Mouse (Mus musculus): ENCODE data around the gene Aatf. TPM values are rescaled to one million over a fixed set of nuclear protein-coding genes. Genes with fewer than 3 reads are reported as not detected.

The Aatf gene
- polyA plus RNA-seq, 1 experiment from 2014 or later, result 60.4 TPM

DNA sequence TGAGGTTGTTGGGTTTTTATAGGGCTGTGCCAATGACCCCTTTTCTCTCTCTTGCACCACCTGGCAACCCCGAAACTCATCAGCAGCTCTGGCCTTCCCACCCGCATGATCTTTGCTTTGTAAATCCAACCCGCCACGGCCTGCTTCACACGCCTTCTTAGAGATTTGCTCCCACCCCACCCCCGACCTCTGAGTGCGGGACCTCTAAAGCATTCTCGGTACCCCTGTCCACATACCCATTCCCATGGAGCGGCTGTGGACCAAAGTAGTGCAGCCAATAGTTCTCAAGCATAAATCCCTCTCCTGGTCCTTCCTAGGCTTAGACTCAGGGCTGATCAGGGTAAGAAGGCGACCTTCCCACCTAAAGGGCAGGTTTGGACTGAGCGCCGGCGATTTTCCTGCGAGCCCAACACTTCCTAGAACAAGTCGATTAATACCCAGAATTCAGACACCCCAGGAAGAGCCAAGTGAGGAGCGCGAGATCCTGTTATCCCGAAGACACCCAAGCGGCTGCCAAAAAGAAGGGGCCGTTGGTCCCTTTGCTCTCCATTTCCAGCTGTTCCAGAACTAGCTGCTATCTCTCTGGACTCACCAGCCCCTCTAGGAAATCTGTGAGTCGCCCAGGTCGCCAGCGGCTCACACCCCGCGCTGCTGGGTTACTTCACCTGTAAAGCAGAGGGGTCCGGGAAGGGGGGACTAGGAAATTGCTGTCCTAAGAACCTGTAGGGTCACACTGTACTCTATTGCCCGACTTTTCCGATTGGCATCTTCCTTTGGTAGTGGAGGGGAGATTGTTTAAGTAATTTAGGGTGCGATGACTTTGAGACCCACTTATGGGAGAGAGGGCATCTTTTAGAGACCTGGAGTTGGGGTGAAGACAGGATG is 13.9 kb upstream of the Aatf start:
- Histone ChIP-seq H3K9ac (peak overlapping the region; percentile 21; the same call in 1 of the 2 replicates), H3K4me2 (peak overlapping the region; percentile 82), H3K4me1 (peaks cover 64% of the 10 kb centered on the region), H3K9me3 (replicated peaks) (no peaks in the 10 kb centered on the region), H3K27me3 (peaks cover 100% of the 10 kb centered on the region), H3K4me3 (replicated peaks) (peak overlapping the region; percentile 63), H3K36me3 (no peaks in the 10 kb centered on the region), H3K27ac (peak overlapping the region; percentile 91)
- no peak for ATAC-seq (replicated peaks; ENCODE audit: low FRiP score)
- WGBS, result 5% methylated on average over 29 of the region's 29 CpGs

DNA sequence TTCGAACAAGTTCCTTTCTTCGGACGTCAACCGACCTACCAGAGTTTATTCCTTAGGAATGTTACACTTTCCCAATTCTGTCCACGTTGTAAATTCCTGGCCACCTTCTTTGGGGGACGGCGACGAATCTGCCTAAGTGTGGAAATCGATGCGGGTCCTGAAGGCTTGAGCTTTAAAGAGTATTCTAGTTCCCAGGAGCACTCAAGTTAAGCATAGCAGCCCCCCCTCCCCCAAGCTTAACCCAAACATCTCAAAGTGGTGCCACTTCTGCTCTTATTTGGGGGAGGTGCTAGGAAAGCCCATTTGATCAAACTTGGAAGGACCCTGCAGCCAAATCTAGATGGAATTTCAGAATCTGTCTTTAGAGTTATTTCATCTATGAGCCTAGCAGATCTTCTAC is 13.1 kb upstream of the Aatf start:
- no peaks in the 10 kb centered on the region for H3K36me3 ChIP-seq
- no peak for ATAC-seq (replicated peaks; ENCODE audit: low FRiP score)
- peak overlapping the region; percentile 71 for H3K9ac ChIP-seq
- H3K9me3 ChIP-seq (replicated peaks), result no peaks in the 10 kb centered on the region
- H3K4me1 ChIP-seq, result peaks cover 65% of the 10 kb centered on the region
- H3K4me3 ChIP-seq (replicated peaks), result peak overlapping the region; percentile 63
- peak overlapping the region; percentile 91 for H3K27ac ChIP-seq
- under 1% methylated on average over 10 of the region's 10 CpGs for WGBS
- peak overlapping the region; percentile 82 for H3K4me2 ChIP-seq
- H3K27me3 ChIP-seq, result peaks cover 100% of the 10 kb centered on the region

DNA sequence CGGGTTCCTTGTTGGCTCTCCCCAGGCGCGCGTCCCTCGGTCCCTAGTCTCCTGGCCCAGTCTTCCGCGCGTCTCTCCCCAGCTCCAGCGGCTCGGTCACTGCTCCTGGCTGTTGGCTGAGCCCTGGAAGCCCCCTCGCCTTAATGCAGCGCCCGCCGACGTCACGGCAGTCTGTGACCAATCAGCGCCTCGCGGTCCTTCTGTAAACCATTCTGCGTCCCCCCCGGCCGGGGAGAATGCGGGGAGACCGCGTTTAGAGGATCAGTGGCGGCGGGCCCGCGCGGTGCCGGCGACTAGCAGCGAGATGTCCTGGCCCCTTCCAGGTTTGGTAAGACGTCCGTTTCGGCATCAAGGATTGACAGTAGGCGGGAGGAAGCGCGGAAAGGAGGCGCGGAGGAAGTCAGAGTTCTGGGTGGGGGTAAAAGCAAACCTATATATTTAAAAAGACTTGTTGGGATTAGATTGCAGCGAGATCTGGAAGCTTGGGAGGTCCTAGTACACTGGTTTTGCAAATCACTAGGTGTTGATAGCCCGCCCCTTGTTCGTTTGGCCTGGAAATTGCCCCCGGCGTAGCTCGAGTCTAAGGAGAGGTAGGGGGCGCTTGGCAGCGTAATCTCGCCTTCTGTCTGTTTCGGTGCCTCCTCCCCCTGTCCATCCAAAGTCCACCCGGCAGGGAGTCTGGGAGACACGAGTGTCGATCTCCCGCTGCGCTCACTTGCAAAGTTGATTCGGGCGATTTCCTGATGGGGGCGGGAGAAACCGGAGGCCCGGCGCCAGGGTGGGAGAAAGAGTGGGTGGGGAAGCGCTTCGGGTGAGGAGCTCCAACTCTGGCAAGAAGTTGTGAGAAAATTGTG is 12.3 kb upstream of the Aatf start, which contains the start of gene Lhx1:
Gene Lhx1, minus strand, starts transcription at position 115 of the 854 bp plus-strand sequence.
- Histone ChIP-seq H3K9ac (peak within 1 kb of the TSS; percentile 71), H3K9me3 (replicated peaks) (no peaks in the 10 kb centered on the region), H3K27ac (peak within 1 kb of the TSS; percentile 91), H3K27me3 (peaks cover 100% of the 10 kb centered on the region), H3K4me1 (peaks cover 65% of the 10 kb centered on the region), H3K4me2 (peak within 1 kb of the TSS; percentile 82), H3K36me3 (no peaks in the 10 kb centered on the region), H3K4me3 (replicated peaks) (peak within 1 kb of the TSS; percentile 63)
- whole genome bisulfite sequencing, result under 1% methylated on average over 64 of the region's 64 CpGs
- peak; percentile 76 for ATAC-seq (replicated peaks; ENCODE audit: low FRiP score)

DNA sequence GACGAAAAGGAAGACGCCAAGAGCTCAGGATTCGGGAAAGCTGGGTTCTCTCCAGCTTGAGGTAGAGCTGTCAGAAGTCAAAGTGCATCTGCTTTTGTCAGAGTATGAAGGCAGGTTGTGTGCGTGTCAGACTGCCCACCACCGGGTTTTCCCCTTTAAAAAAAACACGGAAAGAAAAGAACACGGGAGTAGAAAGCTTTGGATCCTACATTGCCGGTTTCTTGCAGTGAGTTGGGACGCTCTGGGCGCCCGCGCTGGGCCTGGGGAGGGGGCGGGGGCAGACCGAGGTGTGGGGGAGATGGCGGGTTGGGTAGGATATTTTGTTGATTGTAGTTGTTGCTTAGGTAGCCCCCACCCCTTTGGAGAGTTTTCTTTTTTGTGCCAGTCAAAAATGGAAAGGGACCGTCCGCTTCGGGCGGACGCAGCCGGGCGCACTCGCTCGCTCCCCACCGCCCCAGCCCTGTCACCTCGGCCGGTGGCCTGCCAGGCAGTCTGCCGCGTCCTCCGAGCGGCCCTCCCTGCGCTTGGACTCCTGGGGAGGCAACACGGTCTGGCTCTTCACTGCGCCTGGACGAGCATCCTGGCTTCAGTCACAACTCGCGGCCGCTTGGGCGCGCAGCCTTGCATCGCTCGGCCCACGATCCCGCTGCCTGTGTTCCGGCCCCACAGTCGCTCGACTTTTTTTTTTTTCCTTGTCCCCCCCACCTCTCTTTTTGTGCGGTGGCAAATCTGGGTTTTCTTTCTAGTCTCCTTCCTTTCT is 11.4 kb upstream of the Aatf start:
- Histone ChIP-seq H3K4me3 (replicated peaks) (peak overlapping the region; percentile 63), H3K27me3 (peaks cover 100% of the 10 kb centered on the region), H3K9ac (peak overlapping the region; percentile 71), H3K36me3 (no peaks in the 10 kb centered on the region), H3K4me2 (peak overlapping the region; percentile 82), H3K27ac (peak overlapping the region; percentile 91), H3K9me3 (replicated peaks) (no peaks in the 10 kb centered on the region), H3K4me1 (peaks cover 64% of the 10 kb centered on the region)
- under 1% methylated on average over 48 of the region's 48 CpGs for WGBS
- no peak for ATAC-seq (replicated peaks; ENCODE audit: low FRiP score)

DNA sequence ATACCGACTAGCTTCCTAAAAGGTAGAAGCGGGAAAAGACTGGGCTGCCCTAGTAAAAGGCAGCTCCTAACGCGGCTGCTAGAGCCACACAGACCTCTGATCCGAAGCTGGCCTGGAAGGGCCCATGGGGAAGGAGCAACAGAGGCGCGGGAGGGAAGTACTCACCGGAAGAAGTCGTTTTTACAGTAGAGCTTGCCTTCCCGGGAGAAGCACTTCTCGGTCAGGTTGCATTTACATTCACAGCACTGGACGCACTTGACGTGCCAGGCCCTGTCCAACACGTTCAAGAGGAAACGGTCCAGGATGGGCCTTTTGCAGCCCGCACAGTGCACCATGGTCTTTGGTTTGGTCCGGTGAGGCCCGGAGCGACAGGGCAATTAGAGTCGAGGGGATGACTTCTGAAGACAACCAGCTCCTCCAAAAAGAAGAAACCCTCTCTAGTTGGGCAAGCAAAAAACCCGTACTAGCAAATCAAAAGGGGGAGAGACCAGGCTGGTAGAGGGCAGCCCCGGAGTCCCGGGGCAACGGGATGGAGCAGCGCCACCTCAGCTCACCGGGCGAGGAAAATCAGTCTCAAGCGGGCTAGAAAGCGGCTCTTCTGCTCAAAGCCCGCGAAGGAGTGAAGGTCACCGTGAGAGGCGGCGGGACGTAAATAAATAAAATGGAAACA is 10.7 kb upstream of the Aatf start:
- Histone ChIP-seq H3K27me3 (peaks cover 100% of the 10 kb centered on the region), H3K4me1 (peaks cover 62% of the 10 kb centered on the region), H3K27ac (peak overlapping the region; percentile 91), H3K4me2 (peak overlapping the region; percentile 82), H3K9ac (peak overlapping the region; percentile 71), H3K36me3 (no peaks in the 10 kb centered on the region), H3K9me3 (replicated peaks) (no peaks in the 10 kb centered on the region), H3K4me3 (replicated peaks) (peak overlapping the region; percentile 63)
- no peak for ATAC-seq (replicated peaks; ENCODE audit: low FRiP score)
- WGBS, result under 1% methylated on average over 35 of the region's 35 CpGs

DNA sequence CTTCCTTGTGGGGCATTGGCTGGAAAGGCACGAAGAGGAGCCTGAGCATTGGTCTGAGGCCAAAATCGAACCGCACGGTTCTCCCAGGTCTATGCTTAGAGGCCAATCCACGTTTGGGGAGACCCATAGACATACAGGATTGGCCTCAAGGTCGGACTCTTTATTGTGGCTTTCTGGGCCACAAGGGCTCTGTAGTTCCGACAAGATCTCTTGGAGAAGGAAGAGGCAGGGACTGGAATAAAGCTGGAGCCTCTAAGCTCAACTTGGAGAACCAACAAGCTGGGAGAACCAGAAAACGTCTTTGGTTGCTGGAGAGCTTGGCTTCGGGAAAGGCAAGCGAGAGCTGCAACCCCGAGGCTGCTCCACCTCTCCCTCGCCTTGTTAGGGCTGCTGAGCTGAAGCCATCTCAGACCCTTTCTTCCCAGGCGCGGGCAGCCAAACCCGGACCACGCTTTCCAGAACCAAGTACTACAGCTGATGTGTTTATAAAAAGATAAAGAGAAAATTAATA is 10.1 kb upstream of the Aatf start:
- H3K9ac ChIP-seq, result peak overlapping the region; percentile 71
- no peaks in the 10 kb centered on the region for H3K36me3 ChIP-seq
- peak overlapping the region; percentile 63 for H3K4me3 ChIP-seq (replicated peaks)
- under 1% methylated on average over 16 of the region's 16 CpGs for WGBS
- ATAC-seq (replicated peaks; ENCODE audit: low FRiP score), result no peak
- peaks cover 59% of the 10 kb centered on the region for H3K4me1 ChIP-seq
- no peaks in the 10 kb centered on the region for H3K9me3 ChIP-seq (replicated peaks)
- H3K27ac ChIP-seq, result peak overlapping the region; percentile 91
- peaks cover 100% of the 10 kb centered on the region for H3K27me3 ChIP-seq
- peak overlapping the region; percentile 82 for H3K4me2 ChIP-seq

DNA sequence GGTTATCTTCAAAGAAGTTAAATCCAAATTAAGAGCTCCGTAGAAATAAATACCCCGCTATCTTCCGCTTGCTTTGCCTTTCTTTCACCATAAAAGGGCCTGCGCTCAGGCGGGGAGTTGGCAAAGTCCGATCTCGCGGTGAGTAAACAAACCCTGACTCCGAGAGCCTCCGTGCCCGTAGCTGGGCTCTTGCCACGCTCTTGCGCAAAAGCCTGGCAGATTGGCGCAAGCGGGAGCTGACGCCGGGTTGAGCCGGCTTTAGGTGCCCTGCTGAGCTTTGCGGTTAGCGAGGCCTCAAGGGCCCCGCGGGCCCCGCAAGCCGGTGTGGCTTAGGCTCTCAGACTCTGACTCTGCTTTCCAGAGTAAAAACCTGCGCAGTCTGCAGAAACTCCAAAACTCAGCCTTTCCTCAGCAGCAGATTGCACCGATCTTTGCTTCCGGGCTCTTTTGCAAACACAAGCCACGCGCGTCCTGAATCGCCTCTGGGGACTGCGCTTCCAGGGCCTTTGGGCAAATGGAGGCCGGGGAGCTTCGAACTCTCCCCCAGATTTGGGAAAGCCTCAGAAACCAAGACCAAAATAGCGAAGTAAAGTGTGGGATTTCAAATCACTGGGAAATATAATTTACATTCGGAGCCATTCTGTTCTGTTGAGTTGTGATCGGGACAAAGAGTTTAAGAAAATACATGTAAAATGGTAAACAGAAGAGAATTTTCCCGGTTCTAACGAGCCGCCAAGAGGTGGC is 9.4 kb upstream of the Aatf start:
- Histone ChIP-seq H3K9me3 (replicated peaks) (no peaks in the 10 kb centered on the region), H3K4me2 (peak overlapping the region; percentile 82), H3K4me1 (peaks cover 55% of the 10 kb centered on the region), H3K27ac (peak overlapping the region; percentile 91), H3K27me3 (peaks cover 94% of the 10 kb centered on the region), H3K9ac (peak overlapping the region; percentile 71), H3K4me3 (replicated peaks) (peak overlapping the region; percentile 63), H3K36me3 (no peaks in the 10 kb centered on the region)
- whole genome bisulfite sequencing, result under 1% methylated on average over 40 of the region's 40 CpGs
- ATAC-seq (replicated peaks; ENCODE audit: low FRiP score), result no peak

DNA sequence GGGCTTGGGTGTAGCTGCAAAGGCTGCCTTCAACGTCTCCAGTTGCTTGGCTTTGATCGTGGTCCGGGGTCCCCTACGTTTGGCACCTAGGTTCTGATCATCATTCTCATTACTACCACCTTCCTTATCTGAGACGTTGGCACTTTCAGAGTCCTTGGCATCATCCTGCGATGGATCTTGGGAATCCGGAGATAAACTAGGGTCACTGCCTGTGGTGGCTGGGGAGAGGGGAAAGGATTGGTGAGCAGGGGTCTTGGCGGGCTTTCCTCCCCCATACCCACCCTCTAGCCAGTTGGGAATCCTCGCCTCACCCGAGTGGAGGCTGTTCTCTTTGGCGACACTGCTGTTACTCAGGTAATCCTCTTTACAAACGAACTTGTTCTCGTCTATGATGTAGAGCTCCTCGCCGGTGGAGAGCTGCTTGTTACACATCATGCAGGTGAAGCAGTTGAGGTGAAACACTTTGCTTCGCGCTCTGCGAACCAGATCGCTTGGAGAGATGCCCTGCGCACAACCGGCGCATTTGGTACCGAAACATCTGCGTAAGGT is 8.5 kb upstream of the Aatf start:
- Histone ChIP-seq H3K27me3 (peaks cover 92% of the 10 kb centered on the region), H3K9ac (peak overlapping the region; percentile 71; the same call in 1 of the 2 replicates), H3K36me3 (no peaks in the 10 kb centered on the region), H3K9me3 (replicated peaks) (no peaks in the 10 kb centered on the region), H3K4me3 (replicated peaks) (peak overlapping the region; percentile 63), H3K4me1 (peaks cover 55% of the 10 kb centered on the region), H3K4me2 (peak overlapping the region; percentile 82), H3K27ac (no peak overlapping the region)
- WGBS, result 5% methylated on average over 24 of the region's 24 CpGs
- no peak for ATAC-seq (replicated peaks; ENCODE audit: low FRiP score)

DNA sequence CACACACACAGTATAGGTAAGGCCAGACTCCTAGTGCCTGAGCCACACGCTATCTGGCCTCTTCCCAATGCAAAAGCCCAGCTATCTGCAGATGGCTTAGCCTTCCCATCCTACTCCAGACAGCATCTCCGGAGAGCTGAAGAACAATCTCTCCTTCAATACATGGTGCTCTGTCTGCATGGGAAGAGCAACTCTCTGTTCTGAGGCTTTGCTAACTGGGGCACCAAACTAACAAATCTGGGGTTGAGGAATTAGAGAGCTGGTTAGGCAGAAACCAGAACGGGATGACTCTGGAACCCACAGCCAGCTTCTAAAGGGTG is 7.7 kb upstream of the Aatf start:
- WGBS, result 18% methylated on average over 3 of the region's 3 CpGs
- H3K9ac ChIP-seq, result peak overlapping the region; percentile 31; the same call in 1 of the 2 replicates

DNA sequence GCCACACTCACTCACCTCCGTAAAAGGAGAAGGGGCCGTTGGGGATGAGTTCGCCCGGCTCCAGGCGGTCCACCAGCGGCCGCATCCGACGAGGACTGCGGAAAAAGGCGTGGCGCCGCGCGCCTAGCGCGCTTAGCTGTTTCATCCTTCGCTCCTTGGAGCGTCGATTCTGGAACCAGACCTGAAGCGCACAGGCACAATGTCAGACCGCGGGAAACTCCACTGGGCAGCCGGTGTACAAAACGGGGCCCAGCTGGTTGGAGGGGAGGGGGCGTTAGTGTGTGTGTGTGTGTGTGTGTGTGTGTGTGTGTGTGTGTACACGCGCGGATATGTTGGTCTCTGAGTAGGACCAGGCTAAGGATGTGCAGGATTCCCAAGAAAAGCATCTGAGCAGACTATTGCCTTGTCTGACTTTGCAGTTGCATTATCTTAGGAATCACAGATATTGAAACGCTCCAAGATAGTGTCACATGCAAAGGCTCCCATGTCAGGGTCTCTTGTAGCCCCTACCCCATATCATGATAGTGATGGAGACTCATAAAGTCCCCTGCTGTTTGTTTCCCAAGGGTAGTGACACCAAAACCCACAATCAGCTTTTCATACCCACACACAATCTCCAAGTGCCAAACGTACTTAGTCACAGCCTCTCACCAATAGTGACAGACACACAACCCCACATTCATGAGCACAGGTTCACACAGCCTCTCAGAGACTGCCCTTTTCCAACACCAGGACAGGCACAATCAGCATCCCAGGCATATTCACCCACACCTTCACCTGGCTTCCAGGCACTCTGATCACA is 7.1 kb upstream of the Aatf start:
- peak overlapping the region; percentile 82 for H3K4me2 ChIP-seq
- no peak overlapping the region for H3K27ac ChIP-seq
- peaks cover 92% of the 10 kb centered on the region for H3K27me3 ChIP-seq
- peaks cover 46% of the 10 kb centered on the region for H3K4me1 ChIP-seq
- H3K9me3 ChIP-seq (replicated peaks), result no peaks in the 10 kb centered on the region
- H3K36me3 ChIP-seq, result no peaks in the 10 kb centered on the region
- peak overlapping the region; percentile 31 for H3K9ac ChIP-seq
- 3% methylated on average over 31 of the region's 31 CpGs for WGBS
- ATAC-seq (replicated peaks; ENCODE audit: low FRiP score), result no peak
- H3K4me3 ChIP-seq (replicated peaks), result peak overlapping the region; percentile 63

More for the DNA sequence above, 7.7 kb upstream of the Aatf start:
- Histone ChIP-seq H3K4me2 (peak overlapping the region; percentile 82), H3K4me3 (replicated peaks) (peak overlapping the region; percentile 63), H3K9me3 (replicated peaks) (no peaks in the 10 kb centered on the region), H3K36me3 (no peaks in the 10 kb centered on the region), H3K27me3 (peaks cover 92% of the 10 kb centered on the region), H3K27ac (no peak overlapping the region), H3K4me1 (peaks cover 52% of the 10 kb centered on the region)
- ATAC-seq (replicated peaks; ENCODE audit: low FRiP score), result no peak

Data from kidney, embryonic 15.5 days (tissue).